Mouse (Mus musculus) heart, embryonic 12.5 days (tissue): ENCODE measurements around the gene Vasn. TPM values are rescaled to one million over a fixed set of nuclear protein-coding genes. Genes with fewer than 3 reads are reported as not detected.

Experiments used
- ATAC-seq: fragments of 200-750 bp; cut with Nextera tagmentation; 2 replicates; pipeline ENCODE4 v1.8.0; 2017; ENCODE audit warnings: moderate TSS enrichment, moderate library complexity; ENCODE audit not compliant: insufficient number of reproducible peaks, low FRiP score
- H3K27ac ChIP-seq: fragments of 300-500 bp; sonication (generic); 2 replicates; pipeline ENCODE4 v1.5.1; 2016; ENCODE audit warnings: mild to moderate bottlenecking, moderate library complexity; ENCODE audit not compliant: poor library complexity, severe bottlenecking
- H3K27me3 ChIP-seq: fragments of 300-500 bp; sonication (generic); replicated peaks from 2 replicates; pipeline ENCODE4 v1.6.1; 2016; ENCODE audit warnings: mild to moderate bottlenecking, moderate library complexity
- H3K36me3 ChIP-seq: fragments of 300-500 bp; sonication (generic); 2 replicates; pipeline ENCODE4 v1.6.1; 2016; ENCODE audit warnings: mild to moderate bottlenecking, moderate library complexity
- H3K4me1 ChIP-seq: fragments of 300-500 bp; sonication (generic); replicated peaks from 2 replicates; pipeline ENCODE4 v1.6.1; 2016; ENCODE audit warnings: mild to moderate bottlenecking
- H3K4me2 ChIP-seq: fragments of 300-500 bp; sonication (generic); 2 replicates; pipeline ENCODE4 v1.6.1; 2016; ENCODE audit warnings: mild to moderate bottlenecking, moderate library complexity
- H3K4me3 ChIP-seq: fragments of 300-500 bp; sonication (generic); 2 replicates; pipeline ENCODE4 v1.5.1; 2016; ENCODE audit warnings: mild to moderate bottlenecking
- H3K9ac ChIP-seq: fragments of 300-500 bp; sonication (generic); 2 replicates; pipeline ENCODE4 v1.6.1; 2016; ENCODE audit warnings: mild to moderate bottlenecking, moderate library complexity
- H3K9me3 ChIP-seq: fragments of 300-500 bp; sonication (generic); replicated peaks from 2 replicates; pipeline ENCODE4 v1.6.1; 2016; ENCODE audit warnings: mild to moderate bottlenecking, moderate library complexity
- WGBS: fragments of 180-500 bp; shearing (Covaris S2); methylation state at CpG from one replicate; pipeline ENCODE4 v1.1.7; 2016; 5-methylcytosine and 5-hydroxymethylcytosine counted together
- polyA plus RNA-seq: library from polyadenylated mRNA; unstranded; fragments of >200 nt; fragmentation: Nextera tagmentation; extraction: Ambion mirVana; gene quantifications from 2 replicates; pipeline ENCODE4 v1.2.1, GENCODE M21; 2016

The Vasn gene
- polyA plus RNA-seq, 1 experiment from 2014 or later = 14.8 TPM

DNA sequence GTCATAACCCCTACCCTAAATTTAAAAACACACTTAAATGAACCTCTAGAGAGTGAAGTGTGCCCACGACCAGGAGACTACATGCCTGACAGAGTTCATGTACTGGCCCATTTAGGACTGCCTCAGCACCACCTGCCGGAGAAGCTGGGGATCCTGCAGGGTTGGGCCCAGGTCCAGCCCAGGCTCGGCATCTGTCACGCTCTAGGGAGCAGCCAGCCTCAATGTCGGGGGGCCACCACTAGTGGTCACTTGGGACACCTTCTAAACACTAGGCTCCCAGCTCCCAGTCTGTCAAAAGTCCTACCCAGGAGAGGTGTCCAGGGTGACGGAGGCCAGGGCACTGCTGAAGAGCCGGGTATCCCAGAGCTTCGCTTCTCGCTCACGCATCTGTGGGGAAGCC is 15.0 kb downstream of the Vasn start:
- peaks cover 76% of the 10 kb centered on the region for H3K4me1 ChIP-seq

DNA sequence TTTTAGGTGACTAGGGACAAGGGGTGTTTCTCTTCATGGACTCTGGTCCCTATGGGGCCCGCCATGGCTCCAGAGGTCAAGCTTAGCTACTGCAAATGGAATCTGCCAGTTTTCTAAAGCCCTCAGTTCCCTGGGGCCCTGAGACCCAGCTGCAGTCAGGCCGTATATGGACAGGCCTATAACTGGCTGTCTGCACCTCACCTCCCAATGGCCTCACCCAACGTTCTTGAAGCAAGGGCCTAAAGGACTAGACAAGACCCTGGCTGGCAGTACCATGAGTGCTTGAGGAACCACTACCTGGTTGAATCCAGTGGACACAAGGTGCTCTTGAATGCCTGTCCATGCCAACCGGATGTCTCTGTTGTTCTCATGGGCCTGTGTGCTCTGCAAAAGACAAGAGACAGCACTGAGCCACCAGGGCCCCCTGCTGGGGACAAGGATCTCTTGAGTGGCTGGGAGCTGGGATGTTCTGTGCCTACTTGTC is 15.6 kb downstream of the Vasn start:
- WGBS = 55% methylated on average over 4 of the region's 4 CpGs
- no peak overlapping the region for H3K4me3 ChIP-seq
- H3K36me3 ChIP-seq = peaks cover 46% of the 10 kb centered on the region
- ATAC-seq = no peak
- no peaks in the 10 kb centered on the region for H3K27me3 ChIP-seq
- H3K9me3 ChIP-seq = no peaks in the 10 kb centered on the region
- peaks cover 76% of the 10 kb centered on the region for H3K4me1 ChIP-seq
- H3K4me2 ChIP-seq = no peak overlapping the region
- H3K9ac ChIP-seq = peak overlapping the region; percentile 54; the same call in 1 of the 2 replicates
- H3K27ac ChIP-seq = peak overlapping the region; percentile 93

More for the DNA sequence above, 15.0 kb downstream of the Vasn start:
- H3K27me3 ChIP-seq = no peaks in the 10 kb centered on the region
- H3K4me2 ChIP-seq = no peak overlapping the region
- WGBS = 73% methylated on average over 10 of the region's 10 CpGs
- H3K9me3 ChIP-seq = no peaks in the 10 kb centered on the region
- peak overlapping the region; percentile 93 for H3K27ac ChIP-seq
- no peak for ATAC-seq
- no peak overlapping the region for H3K9ac ChIP-seq
- H3K36me3 ChIP-seq = peaks cover 52% of the 10 kb centered on the region
- no peak overlapping the region for H3K4me3 ChIP-seq

DNA sequence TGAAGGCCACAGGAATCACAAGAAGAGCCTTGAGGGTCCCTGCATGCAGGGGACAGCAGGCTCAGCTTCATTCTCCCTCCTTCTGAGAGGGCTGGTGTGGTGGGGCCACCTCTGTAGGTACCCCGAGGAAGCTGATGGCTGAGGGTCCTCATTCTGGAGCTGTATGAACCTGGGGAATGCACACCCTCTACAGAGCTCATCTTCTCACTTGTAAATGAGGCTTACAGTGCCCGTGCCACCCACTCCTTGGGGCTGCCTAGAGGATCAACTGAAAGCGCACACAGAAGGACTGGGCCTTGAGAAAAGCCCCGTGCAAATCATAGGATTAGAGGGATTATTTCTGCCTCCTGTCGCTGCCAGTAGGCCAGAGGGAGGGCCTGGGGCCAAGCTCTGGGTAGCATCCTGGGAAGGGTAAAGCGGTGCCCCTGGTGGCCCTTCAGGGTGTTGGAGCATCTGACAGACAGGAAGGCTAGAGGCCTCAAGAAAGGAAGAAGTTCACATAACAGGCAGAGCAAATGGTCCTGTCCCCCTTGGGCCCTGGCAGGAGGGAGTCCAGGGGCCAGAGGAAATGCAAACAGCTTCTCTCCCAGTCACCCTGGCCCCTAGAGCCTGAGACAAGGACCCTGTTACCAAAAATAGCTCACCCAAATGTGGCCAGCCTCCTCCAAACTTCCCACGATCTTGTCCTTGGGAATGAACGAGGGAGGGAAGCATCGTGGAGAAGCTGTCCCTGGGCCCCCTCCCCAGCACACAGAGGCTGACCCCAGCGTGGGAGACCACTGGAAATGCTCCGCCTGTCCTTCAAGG is 16.2 kb downstream of the Vasn start:
- Histone ChIP-seq H3K9me3 (0 out of 2 replicates have a peak, but pooled peaks cover 2% of the 10 kb centered on the region), H3K4me2 (peak overlapping the region; percentile 39; the same call in 1 of the 2 replicates), H3K4me1 (peaks cover 73% of the 10 kb centered on the region), H3K4me3 (no peak overlapping the region), H3K27me3 (no peaks in the 10 kb centered on the region), H3K27ac (peak overlapping the region; percentile 93), H3K9ac (peak overlapping the region; percentile 54), H3K36me3 (peaks cover 47% of the 10 kb centered on the region)
- no peak for ATAC-seq
- 20% methylated on average over 11 of the region's 11 CpGs for WGBS

DNA sequence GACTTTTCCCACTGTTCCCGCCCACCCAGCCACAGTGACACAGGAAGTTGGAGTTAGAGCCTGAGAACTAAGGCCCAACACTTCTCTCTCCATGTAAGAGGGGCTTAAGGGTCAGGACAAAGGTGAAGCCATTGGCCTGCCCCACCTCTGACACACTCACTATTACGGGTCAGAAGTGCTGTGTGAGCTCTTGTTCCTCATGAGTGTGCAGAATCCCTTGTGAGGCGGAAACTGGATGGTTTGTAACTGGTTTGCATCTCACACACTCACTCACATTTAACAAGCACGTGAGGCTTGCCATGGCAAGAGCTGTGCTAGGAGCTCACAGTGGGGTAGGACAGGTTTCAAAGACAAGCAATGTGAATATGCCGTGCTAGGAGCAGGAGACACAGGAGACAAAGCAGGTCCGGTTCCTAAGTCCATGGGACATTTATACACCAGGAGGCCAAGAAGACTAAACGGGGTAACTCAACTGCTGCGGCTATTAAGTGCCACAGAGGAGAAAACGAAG is 16.9 kb downstream of the Vasn start:
- Histone ChIP-seq H3K4me1 (peaks cover 67% of the 10 kb centered on the region), H3K36me3 (peaks cover 49% of the 10 kb centered on the region), H3K4me3 (no peak overlapping the region), H3K9ac (peak overlapping the region; percentile 54), H3K27ac (peak overlapping the region; percentile 93), H3K9me3 (0 out of 2 replicates have a peak, but pooled peaks cover 2% of the 10 kb centered on the region), H3K4me2 (peak overlapping the region; percentile 39; the same call in 1 of the 2 replicates), H3K27me3 (no peaks in the 10 kb centered on the region)
- ATAC-seq = no peak
- WGBS = 51% methylated on average over 9 of the region's 9 CpGs

DNA sequence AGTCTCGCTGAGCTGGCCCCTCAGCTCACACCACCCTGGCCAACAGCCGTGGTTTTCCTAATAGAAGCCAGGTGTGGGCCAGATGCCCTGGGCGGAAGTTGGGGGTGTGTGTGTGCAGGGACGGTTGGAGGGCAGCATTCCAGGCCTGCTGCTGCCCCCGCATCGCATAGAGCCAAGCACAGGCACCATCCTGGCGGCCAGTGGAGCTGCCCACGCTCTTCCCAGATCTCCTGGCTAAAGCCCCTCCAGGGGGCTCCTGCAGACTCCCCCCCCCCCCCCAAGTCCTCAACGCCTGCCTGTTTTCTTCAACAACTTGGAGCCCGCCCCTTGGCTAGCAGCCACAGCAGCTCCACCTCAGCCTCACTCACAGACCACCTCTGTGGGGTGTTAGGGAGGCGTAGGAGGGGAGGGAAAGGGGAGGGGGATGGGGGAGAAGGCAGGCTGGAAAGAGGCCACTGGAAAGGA is 19.1 kb downstream of the Vasn start:
- 16% methylated on average over 11 of the region's 11 CpGs for WGBS
- no peaks in the 10 kb centered on the region for H3K27me3 ChIP-seq
- H3K27ac ChIP-seq = peak overlapping the region; percentile 63
- peaks cover 48% of the 10 kb centered on the region for H3K4me1 ChIP-seq
- H3K9me3 ChIP-seq = 0 out of 2 replicates have a peak, but pooled peaks cover 2% of the 10 kb centered on the region
- H3K9ac ChIP-seq = peak overlapping the region; percentile 45
- peak overlapping the region; percentile 27 for H3K4me2 ChIP-seq
- no peak overlapping the region for H3K4me3 ChIP-seq
- H3K36me3 ChIP-seq = peaks cover 39% of the 10 kb centered on the region
- peak; percentile 63 for ATAC-seq

DNA sequence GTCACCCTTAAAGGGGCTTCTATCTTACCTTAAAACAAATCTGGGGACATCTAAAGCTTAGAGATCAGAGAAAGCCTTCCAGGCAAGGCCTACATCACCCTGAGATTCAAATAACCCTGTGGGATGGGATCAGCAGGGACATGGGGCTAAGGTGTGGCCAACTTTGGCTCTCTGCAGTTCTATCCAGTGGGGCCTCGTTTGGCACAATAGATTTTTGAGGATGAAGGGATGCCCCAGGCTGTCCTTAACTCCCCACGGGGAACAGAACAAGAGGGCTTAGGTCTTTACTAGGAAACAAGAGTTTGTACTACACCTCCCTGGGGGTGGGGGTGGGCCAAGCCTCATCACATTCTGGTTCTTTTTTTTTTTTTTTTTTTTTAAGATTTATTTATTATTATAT is 19.6 kb downstream of the Vasn start:
- H3K27ac ChIP-seq = peak overlapping the region; percentile 63
- no peaks in the 10 kb centered on the region for H3K27me3 ChIP-seq
- H3K9ac ChIP-seq = peak overlapping the region; percentile 45; the same call in 1 of the 2 replicates
- H3K9me3 ChIP-seq = 0 out of 2 replicates have a peak, but pooled peaks cover 2% of the 10 kb centered on the region
- WGBS = 22% methylated on average over 2 of the region's 2 CpGs
- peaks cover 43% of the 10 kb centered on the region for H3K4me1 ChIP-seq
- H3K36me3 ChIP-seq = peaks cover 38% of the 10 kb centered on the region
- H3K4me2 ChIP-seq = peak overlapping the region; percentile 27
- no peak for ATAC-seq
- no peak overlapping the region for H3K4me3 ChIP-seq

DNA sequence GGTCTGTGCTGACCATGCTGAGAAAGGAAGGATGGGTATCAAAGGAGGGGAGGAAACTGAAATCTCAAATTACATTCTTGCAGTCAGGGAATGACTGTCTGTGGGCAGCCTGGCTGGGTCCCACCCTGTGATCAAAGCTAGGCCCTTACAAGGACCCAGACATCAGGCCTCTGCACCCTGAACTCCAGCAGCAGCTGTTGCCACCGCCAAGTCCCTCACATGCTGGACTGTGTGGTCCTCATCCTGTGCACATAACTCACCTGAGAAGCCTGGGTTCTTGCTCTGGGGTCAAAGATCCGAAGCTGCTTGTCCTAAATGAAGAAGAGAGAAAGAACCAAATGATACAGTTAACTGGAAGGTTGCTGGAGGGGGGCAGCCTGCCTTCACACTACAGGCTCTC is 21.9 kb downstream of the Vasn start:
- Histone ChIP-seq H3K4me2 (no peak overlapping the region), H3K4me1 (peaks cover 20% of the 10 kb centered on the region), H3K9me3 (0 out of 2 replicates have a peak, but pooled peaks cover 2% of the 10 kb centered on the region), H3K27ac (no peak overlapping the region), H3K36me3 (peaks cover 42% of the 10 kb centered on the region), H3K27me3 (no peaks in the 10 kb centered on the region), H3K9ac (no peak overlapping the region), H3K4me3 (no peak overlapping the region)
- 77% methylated on average over 2 of the region's 2 CpGs for WGBS
- ATAC-seq = no peak

DNA sequence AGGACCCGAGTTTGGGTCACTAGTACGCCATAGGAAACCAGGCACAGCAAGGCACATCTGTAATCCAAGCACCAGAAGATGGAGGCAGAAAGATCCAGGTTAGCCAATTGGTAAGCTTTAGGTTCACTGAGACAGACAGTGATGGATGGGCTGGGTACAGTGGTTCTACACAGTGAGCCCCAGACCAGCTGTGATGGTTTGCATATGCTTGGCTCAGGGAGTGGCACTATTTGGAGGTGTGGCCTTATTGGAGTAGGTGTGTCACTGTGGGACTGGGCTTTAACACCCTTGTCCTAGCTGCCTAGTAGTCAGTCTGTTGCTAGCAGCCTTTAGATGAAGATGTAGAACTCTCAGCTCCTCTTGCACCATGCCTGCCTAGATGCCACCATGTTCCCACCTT is 24.1 kb downstream of the Vasn start:
- H3K9ac ChIP-seq = no peak overlapping the region
- WGBS = 83% methylated on average over 2 of the region's 2 CpGs
- peaks cover 7% of the 10 kb centered on the region for H3K4me1 ChIP-seq
- no peak for ATAC-seq
- H3K36me3 ChIP-seq = peaks cover 57% of the 10 kb centered on the region
- no peak overlapping the region for H3K27ac ChIP-seq
- no peak overlapping the region for H3K4me3 ChIP-seq
- H3K9me3 ChIP-seq = 0 out of 2 replicates have a peak, but pooled peaks cover 2% of the 10 kb centered on the region
- no peak overlapping the region for H3K4me2 ChIP-seq
- no peaks in the 10 kb centered on the region for H3K27me3 ChIP-seq

DNA sequence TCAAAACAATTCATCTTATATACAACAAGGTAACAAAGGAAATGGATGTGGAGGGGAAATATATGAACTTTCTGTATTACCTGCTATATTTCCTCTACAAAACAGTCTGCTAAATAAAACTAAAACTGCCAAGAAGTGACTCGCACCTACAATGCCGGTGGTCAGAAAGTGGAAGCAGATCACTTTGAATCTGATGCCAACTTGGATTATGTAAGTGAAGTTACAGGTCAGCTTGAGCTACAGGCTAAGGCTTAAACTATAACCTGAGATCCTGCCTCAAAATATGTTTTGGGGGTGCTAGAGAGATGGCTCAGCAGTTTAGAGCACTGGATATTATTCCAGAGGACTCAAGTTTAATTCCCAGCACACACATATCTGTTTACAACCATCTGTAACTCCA is 26.0 kb downstream of the Vasn start:
- Histone ChIP-seq H3K9ac (no peak overlapping the region), H3K27ac (no peak overlapping the region), H3K36me3 (peaks cover 68% of the 10 kb centered on the region), H3K4me1 (no peaks in the 10 kb centered on the region), H3K4me3 (no peak overlapping the region), H3K9me3 (no peaks in the 10 kb centered on the region), H3K27me3 (no peaks in the 10 kb centered on the region), H3K4me2 (no peak overlapping the region)
- WGBS = 95% methylated on average over 2 of the region's 2 CpGs
- no peak for ATAC-seq

DNA sequence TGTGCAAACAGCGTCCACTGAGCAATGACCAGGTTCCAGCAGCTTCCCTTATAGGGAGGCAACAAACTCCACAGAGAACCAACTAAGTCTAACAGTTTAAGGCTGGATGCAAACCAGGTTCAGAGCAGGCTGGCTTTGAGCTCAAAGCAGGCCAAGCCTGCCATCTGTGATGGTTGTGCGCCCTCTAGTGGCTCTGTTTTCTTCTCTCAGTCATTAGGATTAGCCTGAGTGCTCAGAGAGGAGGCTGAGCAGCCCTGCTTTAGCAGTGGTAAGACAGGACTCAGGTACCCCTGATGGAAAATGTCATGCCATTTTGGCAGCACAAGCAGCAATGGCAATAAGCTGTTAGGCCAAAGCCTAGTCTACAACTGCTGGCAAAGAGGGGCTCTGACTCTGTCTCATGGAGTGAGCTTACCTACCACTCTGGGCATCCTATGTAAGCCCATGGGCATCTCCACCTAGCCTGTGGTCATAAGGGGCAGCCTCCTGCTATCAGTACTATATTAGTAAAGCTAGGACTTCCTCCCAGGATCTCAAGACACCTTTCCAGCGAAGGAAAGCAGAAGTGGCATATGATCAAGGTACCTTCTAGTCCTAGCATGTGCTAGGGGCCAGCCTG is 27.6 kb downstream of the Vasn start:
- H3K4me2 ChIP-seq = no peak overlapping the region
- peaks cover 57% of the 10 kb centered on the region for H3K36me3 ChIP-seq
- no peaks in the 10 kb centered on the region for H3K9me3 ChIP-seq
- H3K4me1 ChIP-seq = no peaks in the 10 kb centered on the region
- no peaks in the 10 kb centered on the region for H3K27me3 ChIP-seq
- peak; percentile 77 for ATAC-seq
- no peak overlapping the region for H3K9ac ChIP-seq
- WGBS = 25% methylated on average over 3 of the region's 3 CpGs
- no peak overlapping the region for H3K4me3 ChIP-seq
- H3K27ac ChIP-seq = no peak overlapping the region

DNA sequence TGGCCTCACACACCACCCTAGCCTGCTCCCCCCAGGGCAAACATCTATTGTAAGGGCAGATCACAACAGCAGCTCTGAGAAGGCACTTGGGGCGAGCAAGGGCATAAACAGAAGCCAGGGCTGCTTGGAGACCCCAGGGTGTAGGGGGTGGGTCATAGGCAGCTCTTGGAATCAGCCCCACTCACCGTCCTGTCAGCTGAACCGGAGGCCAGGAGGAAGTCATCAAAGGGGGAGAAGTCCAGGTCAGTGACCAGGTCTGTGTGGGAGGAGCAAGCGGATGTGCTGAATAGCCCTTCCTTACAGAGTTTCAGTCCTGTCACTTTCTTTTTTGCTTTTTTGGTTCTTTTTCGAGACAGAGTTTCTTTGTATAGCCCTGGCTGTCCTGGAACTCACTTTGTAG is 30.6 kb downstream of the Vasn start:
- H3K27me3 ChIP-seq = no peaks in the 10 kb centered on the region
- no peak overlapping the region for H3K4me2 ChIP-seq
- no peak for ATAC-seq
- H3K36me3 ChIP-seq = peaks cover 62% of the 10 kb centered on the region
- H3K4me3 ChIP-seq = no peak overlapping the region
- 68% methylated on average over 5 of the region's 5 CpGs for WGBS
- H3K4me1 ChIP-seq = no peaks in the 10 kb centered on the region
- no peaks in the 10 kb centered on the region for H3K9me3 ChIP-seq
- H3K9ac ChIP-seq = no peak overlapping the region
- H3K27ac ChIP-seq = no peak overlapping the region
